Mouse (Mus musculus): ENCODE results near the gene Tchh. TPM values are rescaled to one million over a fixed set of nuclear protein-coding genes. Genes with fewer than 3 reads are reported as not detected.

The Tchh gene
- 0.08 and 0.15 TPM in 2 replicates for polyA plus RNA-seq (2012; rRNA removed)

GRCm38 (mm10) chr3:93442030-93442429 is at the start of gene Tchh:
Gene Tchh, plus strand, starts transcription at chr3:93442330.

GRCm38 (mm10) chr3:93393366-93393765 is 48.8 kb upstream of the Tchh start, which contains the start of gene Rptn:
Gene Rptn, plus strand, starts transcription at chr3:93393699.

DNA sequence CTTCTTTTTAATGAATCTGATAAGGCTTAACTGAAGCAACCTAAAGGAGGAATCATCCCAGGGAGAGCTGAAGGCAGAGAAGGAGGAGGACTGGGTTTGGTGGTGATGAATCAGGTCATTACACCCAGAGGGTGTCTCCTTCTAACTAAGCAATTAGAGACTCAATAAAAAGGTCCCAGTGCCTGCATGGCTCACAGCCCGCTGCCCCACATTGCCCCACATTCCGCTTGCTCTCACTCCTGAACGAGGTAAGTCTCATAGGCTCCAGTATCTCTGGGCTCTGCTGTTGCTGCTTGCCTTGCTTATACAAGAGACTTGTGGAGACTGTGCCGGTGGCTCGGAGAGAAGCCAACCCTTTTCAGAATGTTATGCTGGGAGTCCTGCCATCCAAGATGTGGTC is 26.4 kb downstream of the Tchh start, which contains the start of gene Tchhl1:
Tchhl1 (plus strand) TSS at position 194 of the 400 bp plus-strand sequence.

Other genes with a start within 250 kb of the Tchh start
- not detected in 2 replicates for gene Flg2, start 245.1 kb upstream of the Tchh start, polyA plus RNA-seq (2012; rRNA removed)
- 0.03 TPM in 1 of 2 replicates, not detected in the other for gene Flg, start 168.8 kb upstream of the Tchh start, polyA plus RNA-seq (2012; rRNA removed)
- gene Hrnr, start 122.6 kb upstream of the Tchh start, polyA plus RNA-seq (2012; rRNA removed), result not detected in 2 replicates
- not detected in 2 replicates for gene Rptn, start 48.6 kb upstream of the Tchh start, polyA plus RNA-seq (2012; rRNA removed)
- not detected in 2 replicates for gene Tchhl1, start 26.4 kb downstream of the Tchh start, polyA plus RNA-seq (2012; rRNA removed)
- gene S100a11, start 78.2 kb downstream of the Tchh start, polyA plus RNA-seq (2012; rRNA removed), result 39.5 and 106 TPM in 2 replicates
- gene S100a10, start 112.8 kb downstream of the Tchh start, polyA plus RNA-seq (2012; rRNA removed), result 48.0 and 49.3 TPM in 2 replicates
- gene Tdpoz2, start 210.4 kb downstream of the Tchh start, polyA plus RNA-seq (2012; rRNA removed), result not detected in 2 replicates
- gene Tdpoz1, start 234.0 kb downstream of the Tchh start, polyA plus RNA-seq (2012; rRNA removed), result not detected in 2 replicates

All from ovary, adult 2 months (tissue).